Mouse (Mus musculus) hindbrain, embryonic 15.5 days (tissue): ENCODE measurements around the gene Ist1. TPM values are rescaled to one million over a fixed set of nuclear protein-coding genes. Genes with fewer than 3 reads are reported as not detected.

Experiments
- ATAC-seq: fragments of 200-750 bp; cut with Nextera tagmentation; 2 replicates; pipeline ENCODE4 v1.8.0; 2017; ENCODE audit warnings: low read depth, moderate number of reproducible peaks, moderate TSS enrichment; ENCODE audit not compliant: low FRiP score
- H3K27ac ChIP-seq: fragments of 300-500 bp; sonication (generic); replicated peaks from 2 replicates; pipeline ENCODE4 v1.5.1; 2015; ENCODE audit warnings: mild to moderate bottlenecking, inconsistent platforms
- H3K27me3 ChIP-seq: fragments of 300-500 bp; sonication (generic); 2 replicates; pipeline ENCODE4 v1.6.1; 2015; ENCODE audit warnings: control low read depth, inconsistent platforms
- H3K36me3 ChIP-seq: fragments of 300-500 bp; sonication (generic); 2 replicates; pipeline ENCODE4 v1.6.1; 2015; ENCODE audit warnings: control low read depth, inconsistent platforms
- H3K4me1 ChIP-seq: fragments of 300-500 bp; sonication (generic); replicated peaks from 2 replicates; pipeline ENCODE4 v1.6.1; 2015; ENCODE audit warnings: control low read depth, inconsistent platforms
- H3K4me2 ChIP-seq: fragments of 300-500 bp; sonication (generic); 2 replicates; pipeline ENCODE4 v1.6.1; 2015; ENCODE audit warnings: moderate library complexity, mild to moderate bottlenecking, inconsistent platforms
- H3K4me3 ChIP-seq: fragments of 300-500 bp; sonication (generic); 2 replicates; pipeline ENCODE4 v1.5.1; 2015; ENCODE audit warnings: mild to moderate bottlenecking, inconsistent platforms
- H3K9ac ChIP-seq: fragments of 300-500 bp; sonication (generic); 2 replicates; pipeline ENCODE4 v1.6.1; 2015; ENCODE audit warnings: inconsistent platforms
- H3K9me3 ChIP-seq: fragments of 300-500 bp; sonication (generic); 2 replicates; pipeline ENCODE4 v1.6.1; 2016; ENCODE audit warnings: control low read depth, inconsistent platforms
- WGBS: fragments of 180-500 bp; shearing (Covaris S2); methylation state at CpG from one replicate; pipeline ENCODE4 v1.1.7; 2015; 5-methylcytosine and 5-hydroxymethylcytosine counted together
- polyA plus RNA-seq: library from polyadenylated mRNA; unstranded; fragments of >200 nt; fragmentation: Nextera tagmentation; extraction: Ambion mirVana; gene quantifications from 2 replicates; pipeline ENCODE4 v1.2.1, GENCODE M21; 2015

The Ist1 gene
- polyA plus RNA-seq, 1 experiment from 2014 or later: 148 TPM

- Histone ChIP-seq H3K4me2 (no peak overlapping the region), H3K9ac (no peak overlapping the region), H3K4me3 (no peak overlapping the region), H3K27me3 (no peaks in the 10 kb centered on the region), H3K27ac (no peak overlapping the region), H3K36me3 (no peaks in the 10 kb centered on the region), H3K9me3 (no peaks in the 10 kb centered on the region), H3K4me1 (no peaks in the 10 kb centered on the region)
- no peak for ATAC-seq
- 71% methylated on average over 5 of the region's 5 CpGs for WGBS
Measured at GRCm38 (mm10) chr8:109632498-109632897, 60.6 kb downstream of the Ist1 start.

DNA sequence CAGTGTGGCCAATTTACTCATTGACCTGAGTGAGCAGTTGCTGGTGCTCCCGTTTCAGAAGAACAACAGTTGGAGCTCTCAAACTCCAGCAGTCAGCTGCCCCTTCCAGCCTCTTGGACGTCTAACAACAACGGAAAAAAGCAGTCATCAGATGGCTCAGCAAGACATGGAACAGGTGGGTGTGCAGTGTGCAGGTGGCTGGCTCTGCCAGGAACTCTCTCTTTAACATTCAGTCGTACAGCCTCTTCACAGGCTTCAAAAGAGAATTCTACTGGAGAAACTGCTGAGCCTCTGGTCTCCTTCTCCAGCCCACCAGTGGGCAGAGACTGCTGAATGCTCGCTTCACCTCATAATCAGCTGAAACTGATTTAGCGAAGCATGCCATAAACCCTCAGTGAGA lies 64.4 kb downstream of the Ist1 start:
- H3K4me3 ChIP-seq: no peak overlapping the region
- no peak for ATAC-seq
- 76% methylated on average over 6 of the region's 6 CpGs for WGBS
- H3K27ac ChIP-seq: no peak overlapping the region
- no peaks in the 10 kb centered on the region for H3K9me3 ChIP-seq
- no peak overlapping the region for H3K4me2 ChIP-seq
- H3K27me3 ChIP-seq: no peaks in the 10 kb centered on the region
- H3K4me1 ChIP-seq: no peaks in the 10 kb centered on the region
- no peak overlapping the region for H3K9ac ChIP-seq
- no peaks in the 10 kb centered on the region for H3K36me3 ChIP-seq

Other genes starting within 250 kb of the Ist1 start
- gene Pmfbp1, start 199.2 kb downstream of the Ist1 start, polyA plus RNA-seq: 2.1 TPM in 2 replicates
- gene Dhx38, start 127.4 kb downstream of the Ist1 start, polyA plus RNA-seq: 17.2 and 17.4 TPM in 2 replicates
- 28.7 and 30.2 TPM in 2 replicates for gene Txnl4b, start 127.4 kb downstream of the Ist1 start, polyA plus RNA-seq
- gene Hp, start 114.1 kb downstream of the Ist1 start, polyA plus RNA-seq: 0.51 and 0.93 TPM in 2 replicates
- 30.5 and 31.1 TPM in 2 replicates for gene Dhodh, start 84.6 kb downstream of the Ist1 start, polyA plus RNA-seq
- 0.14 and 0.21 TPM in 2 replicates for gene Pkd1l3, start 78.7 kb downstream of the Ist1 start, polyA plus RNA-seq
- gene Zfp821, start 12.3 kb upstream of the Ist1 start, polyA plus RNA-seq: 69.5 and 71.3 TPM in 2 replicates
- gene Atxn1l, start 44.5 kb upstream of the Ist1 start, polyA plus RNA-seq: 3.8 and 4.1 TPM in 2 replicates
- gene Ap1g1, start 85.3 kb upstream of the Ist1 start, polyA plus RNA-seq: 46.8 and 50.4 TPM in 2 replicates
- gene Phlpp2, start 175.3 kb upstream of the Ist1 start, polyA plus RNA-seq: 4.4 and 5.3 TPM in 2 replicates